ENCODE assay signal across 8 mouse cellular contexts in the genomic region with DNA sequence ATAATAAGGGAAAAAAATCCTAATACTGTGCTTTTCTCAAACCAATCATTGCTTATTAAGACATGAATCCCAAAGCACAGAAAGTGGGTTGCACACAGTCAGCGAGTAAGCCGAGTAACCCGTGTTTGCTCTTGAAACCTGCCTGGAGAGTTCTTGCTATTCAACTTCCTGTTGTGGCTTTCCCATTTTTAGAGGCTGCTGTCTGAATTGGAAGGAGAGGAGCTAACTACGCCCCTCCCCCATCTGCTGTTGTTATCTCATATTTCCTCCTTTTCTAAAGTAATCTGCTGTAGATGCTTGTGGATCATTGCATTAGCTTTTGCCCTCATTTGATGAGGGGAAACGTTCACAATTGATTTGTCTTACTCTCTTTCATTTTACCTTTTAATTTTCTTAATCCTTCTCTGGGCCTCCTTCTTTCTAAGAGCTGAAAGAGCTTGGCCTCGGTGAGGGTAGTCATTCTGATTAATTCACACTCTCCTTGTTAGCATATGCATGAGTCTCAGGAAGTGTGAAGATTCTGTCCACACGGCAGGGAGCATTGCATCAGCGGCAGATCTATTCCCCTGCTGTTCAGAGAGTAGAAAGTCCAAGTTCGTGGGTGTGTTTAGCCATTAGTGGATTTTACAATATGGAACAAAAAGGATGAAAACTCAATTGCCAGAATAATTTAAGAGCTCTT.
DNase-seq lines count a peak whose midpoint lies in the region; ATAC-seq and TF ChIP-seq lines count a peak whose summit lies in the region.

No protein-coding gene starts in this region.

- no peak for TF ChIP-seq CTCF in forebrain, postnatal 0 days (IDR thresholded peaks at IDR 0.05; ENCODE audit: low read depth)

- H3K9ac ChIP-seq in forebrain, postnatal 0 days = no peak overlapping the region

- intact Hi-C loops in left cerebral cortex, postnatal 4 days (cut with DNase I) = no loop called here

- no peak overlapping the region for H3K4me3 ChIP-seq in forebrain, postnatal 0 days (ENCODE audit: low read depth, low read length)

- WGBS in forebrain, postnatal 0 days = 5% methylated on average over 9 of the region's 9 CpGs

- no peak overlapping the region for H3K27ac ChIP-seq in forebrain, postnatal 0 days (ENCODE audit: low read depth, low read length)

- DNase-seq in right cerebral cortex, adult 18-20 months = peak; percentile 57
- DNase-seq in right cerebral cortex, postnatal 4 days = no peak
- DNase-seq in forebrain, postnatal 0 days = peak; percentile 55
- peak; percentile 5 for DNase-seq in left cerebral cortex, postnatal 4 days
- peak; percentile 1 to 27 for DNase-seq in right cerebral cortex, postnatal 36 days (ENCODE audit: low spot score in 2 of 2)
- DNase-seq in thymus, postnatal 36 days = no peak
- DNase-seq in lung, postnatal 10 days = no peak
- DNase-seq in gastrocnemius, postnatal 10 days = no peak

- peak; percentile 86 for ATAC-seq in forebrain, postnatal 0 days

- H3K36me3 ChIP-seq in forebrain, postnatal 0 days (ENCODE audit: insufficient read depth) = no peaks in the 10 kb centered on the region

- no peak overlapping the region for H3K4me2 ChIP-seq in forebrain, postnatal 0 days (ENCODE audit: low read depth)

- no peaks in the 10 kb centered on the region for H3K27me3 ChIP-seq in forebrain, postnatal 0 days (ENCODE audit: insufficient read depth, low read length)

- no peaks in the 10 kb centered on the region for H3K9me3 ChIP-seq in forebrain, postnatal 0 days (ENCODE audit: low read length)

- H3K4me1 ChIP-seq in forebrain, postnatal 0 days (ENCODE audit: insufficient read depth) = no peaks in the 10 kb centered on the region

Comparison
In these comparisons a context has a peak if more than half of its experiments do, and no peak if none do; other contexts are left out.
1. DNase-seq: peak in right cerebral cortex, adult 18-20 months (single experiment), forebrain, postnatal 0 days (single experiment), left cerebral cortex, postnatal 4 days (single experiment) and right cerebral cortex, postnatal 36 days (2 of 2); none in right cerebral cortex, postnatal 4 days (single experiment), thymus, postnatal 36 days (0 of 2), lung, postnatal 10 days (single experiment) and gastrocnemius, postnatal 10 days (single experiment).